Mouse (Mus musculus) spleen, embryonic (tissue): ENCODE measurements around the gene Car10.

Experiments used
- CTCF ChIA-PET: fragments of 350-600 bp; sonication (Branson Sonifier 250); formaldehyde crosslinking; loops from one replicate; lab custom pipeline; 2022; lab: Charles Lee

The Car10 gene

GRCm38 (mm10) chr11:93097941-93098828 is at the start of gene Car10:
TSS of gene Car10 (plus strand) at chr11:93098028.
- CTCF ChIA-PET: no interaction called here

GRCm38 (mm10) chr11:93065021-93065420 is 32.8 kb upstream of the Car10 start:
- CTCF ChIA-PET: no interaction called here

GRCm38 (mm10) chr11:93065656-93066181 is 32.1 kb upstream of the Car10 start:
- CTCF ChIA-PET: no interaction called here

- CTCF ChIA-PET: no interaction called here
These were observed 2.2 kb upstream of the Car10 start for GRCm38 (mm10) chr11:93095588-93095987.

- CTCF ChIA-PET: no interaction called here
These were observed 827 bp upstream of the Car10 start for GRCm38 (mm10) chr11:93097001-93097400.

- CTCF ChIA-PET: no interaction called here
These were observed 387 bp upstream of the Car10 start for GRCm38 (mm10) chr11:93097431-93097851.

- CTCF ChIA-PET: no interaction called here
These were observed 1.1 kb downstream of the Car10 start for GRCm38 (mm10) chr11:93098933-93099381.

GRCm38 (mm10) chr11:93099431-93100370 is 1.9 kb downstream of the Car10 start:
- CTCF ChIA-PET: no interaction called here

- CTCF ChIA-PET: no interaction called here
These were observed 2.8 kb downstream of the Car10 start for GRCm38 (mm10) chr11:93100606-93101005.

- CTCF ChIA-PET: interaction anchor here (0.6 kb wide), 1 partner anchor 465 kb away, joined by 4 read pairs; no protein-coding TSS in a partner anchor
These were observed 3.3 kb downstream of the Car10 start for GRCm38 (mm10) chr11:93101106-93101505.

- CTCF ChIA-PET: no interaction called here
These were observed 4.5 kb downstream of the Car10 start for GRCm38 (mm10) chr11:93102321-93102720.

- CTCF ChIA-PET: no interaction called here
These were observed 5.4 kb downstream of the Car10 start for GRCm38 (mm10) chr11:93103101-93103815.

GRCm38 (mm10) chr11:93109451-93109850 is 11.6 kb downstream of the Car10 start:
- CTCF ChIA-PET: no interaction called here

- CTCF ChIA-PET: no interaction called here
These were observed 23.1 kb downstream of the Car10 start for GRCm38 (mm10) chr11:93120766-93121415.

GRCm38 (mm10) chr11:93123691-93124090 is 25.9 kb downstream of the Car10 start:
- CTCF ChIA-PET: no interaction called here

GRCm38 (mm10) chr11:93126466-93126865 is 28.6 kb downstream of the Car10 start:
- CTCF ChIA-PET: no interaction called here

GRCm38 (mm10) chr11:93128481-93128880 is 30.7 kb downstream of the Car10 start:
- CTCF ChIA-PET: no interaction called here

GRCm38 (mm10) chr11:93137841-93138240 is 40.0 kb downstream of the Car10 start:
- CTCF ChIA-PET: no interaction called here

- CTCF ChIA-PET: no interaction called here
These were observed 43.9 kb downstream of the Car10 start for GRCm38 (mm10) chr11:93141727-93142126.

GRCm38 (mm10) chr11:93144544-93144943 is 46.7 kb downstream of the Car10 start:
- CTCF ChIA-PET: no interaction called here

- CTCF ChIA-PET: no interaction called here
These were observed 57.1 kb downstream of the Car10 start for GRCm38 (mm10) chr11:93154910-93155309.
